Mouse (Mus musculus) midbrain, postnatal 0 days (tissue): Measurements from ENCODE around the gene Nolc1. TPM values are rescaled to one million over a fixed set of nuclear protein-coding genes. Genes with fewer than 3 reads are reported as not detected.

ENCODE experiments used
- ATAC-seq: fragments of 200-750 bp; cut with Nextera tagmentation; 2 replicates; pipeline ENCODE4 v1.8.0; 2017; ENCODE audit warnings: moderate number of reproducible peaks, mild to moderate bottlenecking, moderate TSS enrichment, moderate library complexity; ENCODE audit not compliant: low FRiP score
- DNase-seq: peaks from one replicate; pipeline ENCODE4 v3.0.0-alpha.2; 2015; ENCODE audit warnings: low spot score
- H3K27ac ChIP-seq: fragments of 300-500 bp; sonication (generic); 2 replicates; pipeline ENCODE4 v1.5.1; 2014; ENCODE audit warnings: low read depth, mild to moderate bottlenecking, low read length, mixed read lengths
- H3K27me3 ChIP-seq: fragments of 300-500 bp; sonication (generic); 2 replicates; pipeline ENCODE4 v1.6.1; 2014; ENCODE audit warnings: low read length, control low read depth, mixed read lengths; ENCODE audit not compliant: insufficient read depth
- H3K36me3 ChIP-seq: fragments of 300-500 bp; sonication (generic); 2 replicates; pipeline ENCODE4 v1.6.1; 2014; ENCODE audit warnings: low read length, control low read depth, mixed read lengths; ENCODE audit not compliant: insufficient read depth
- H3K4me1 ChIP-seq: fragments of 300-500 bp; sonication (generic); 2 replicates; pipeline ENCODE4 v1.6.1; 2014; ENCODE audit warnings: mild to moderate bottlenecking, control low read depth, antibody characterized with exemption, low read length, mixed read lengths; ENCODE audit not compliant: insufficient read depth
- H3K4me2 ChIP-seq: fragments of 300-500 bp; sonication (generic); 2 replicates; pipeline ENCODE4 v1.6.1; 2014; ENCODE audit warnings: low read depth, mild to moderate bottlenecking, low read length, mixed read lengths; ENCODE audit not compliant: poor library complexity, severe bottlenecking
- H3K4me3 ChIP-seq: fragments of 300-500 bp; sonication (generic); 2 replicates; pipeline ENCODE4 v1.5.1; 2014; ENCODE audit warnings: low read depth, mild to moderate bottlenecking, low read length, moderate library complexity
- H3K9ac ChIP-seq: fragments of 300-500 bp; sonication (generic); replicated peaks from 2 replicates; pipeline ENCODE4 v1.6.1; 2014; ENCODE audit warnings: mild to moderate bottlenecking, low read length, moderate library complexity, mixed read lengths; ENCODE audit not compliant: poor library complexity, severe bottlenecking
- H3K9me3 ChIP-seq: fragments of 300-500 bp; sonication (generic); 2 replicates; pipeline ENCODE4 v1.6.1; 2016; ENCODE audit warnings: low read length, control low read depth
- CTCF ChIP-seq: IDR thresholded peaks from 2 replicates; pipeline ENCODE4 v1.5.1; 2016; ENCODE audit warnings: antibody characterized with exemption, mild to moderate bottlenecking
- WGBS: fragments of 180-500 bp; shearing (Covaris S2); extraction: QIAGEN DNeasy Blood & Tissue Kit; methylation state at CpG from one replicate; pipeline ENCODE4 v1.1.7; 2014; 5-methylcytosine and 5-hydroxymethylcytosine counted together
- polyA plus RNA-seq: library from polyadenylated mRNA; unstranded; fragments of >200 nt; fragmentation: Nextera tagmentation; extraction: Ambion mirVana; gene quantifications from 2 replicates; pipeline ENCODE4 v1.2.1, GENCODE M21; 2015
- total RNA-seq: library from RNA; depleted of rRNA; stranded (reverse); fragments of >200 nt; gene quantifications from 2 replicates; pipeline ENCODE4 v1.2.3, GENCODE M21; 2014

The Nolc1 gene
- total and polyA plus RNA-seq, 2 experiments from 2014 or later, result 26.0 to 63.5 TPM

- no peak overlapping the region for H3K9ac ChIP-seq
- peaks cover 26% of the 10 kb centered on the region for H3K36me3 ChIP-seq
- H3K4me3 ChIP-seq, result no peak overlapping the region
- no peak overlapping the region for H3K27ac ChIP-seq
- no peak overlapping the region for H3K4me2 ChIP-seq
- no peak for ATAC-seq
- H3K27me3 ChIP-seq, result no peaks in the 10 kb centered on the region
- no peaks in the 10 kb centered on the region for H3K9me3 ChIP-seq
- DNase-seq, result no peak
- 87% methylated on average over 7 of the region's 7 CpGs for WGBS
- no peak for TF ChIP-seq CTCF
- peaks cover 8% of the 10 kb centered on the region for H3K4me1 ChIP-seq
Observed at GRCm38 (mm10) chr19:46073285-46073684, 2.4 kb upstream of the Nolc1 start.

GRCm38 (mm10) chr19:46074266-46074665 lies 1.4 kb upstream of the Nolc1 start:
- Histone ChIP-seq H3K4me1 (peaks cover 8% of the 10 kb centered on the region), H3K4me3 (no peak overlapping the region), H3K27me3 (no peaks in the 10 kb centered on the region), H3K9me3 (no peaks in the 10 kb centered on the region), H3K4me2 (no peak overlapping the region), H3K36me3 (peaks cover 25% of the 10 kb centered on the region), H3K27ac (no peak overlapping the region), H3K9ac (no peak overlapping the region)
- WGBS, result 91% methylated on average over 5 of the region's 5 CpGs
- no peak for TF ChIP-seq CTCF
- DNase-seq, result no peak
- no peak for ATAC-seq

- Histone ChIP-seq H3K27ac (no peak overlapping the region), H3K9me3 (no peaks in the 10 kb centered on the region), H3K4me3 (no peak overlapping the region), H3K36me3 (peaks cover 42% of the 10 kb centered on the region), H3K27me3 (no peaks in the 10 kb centered on the region), H3K4me2 (no peak overlapping the region), H3K4me1 (peaks cover 8% of the 10 kb centered on the region), H3K9ac (no peak overlapping the region)
- no peak for TF ChIP-seq CTCF
- ATAC-seq (no peak), DNase-seq (no peak)
- WGBS, result 61% methylated on average over 3 of the region's 3 CpGs
Observed at GRCm38 (mm10) chr19:46078535-46078934, 2.9 kb downstream of the Nolc1 start.

GRCm38 (mm10) chr19:46085185-46085584 lies 9.5 kb downstream of the Nolc1 start:
- Histone ChIP-seq H3K9me3 (no peaks in the 10 kb centered on the region), H3K27me3 (no peaks in the 10 kb centered on the region), H3K36me3 (peaks cover 52% of the 10 kb centered on the region), H3K4me3 (no peak overlapping the region), H3K27ac (no peak overlapping the region), H3K4me2 (no peak overlapping the region), H3K4me1 (no peaks in the 10 kb centered on the region), H3K9ac (no peak overlapping the region)
- no peak for ATAC-seq
- DNase-seq, result no peak
- 97% methylated on average over 8 of the region's 8 CpGs for WGBS
- no peak for TF ChIP-seq CTCF

GRCm38 (mm10) chr19:46086337-46086736 lies 10.7 kb downstream of the Nolc1 start:
- Histone ChIP-seq H3K9ac (no peak overlapping the region), H3K9me3 (no peaks in the 10 kb centered on the region), H3K36me3 (peaks cover 40% of the 10 kb centered on the region), H3K4me3 (no peak overlapping the region), H3K4me2 (no peak overlapping the region), H3K27me3 (no peaks in the 10 kb centered on the region), H3K27ac (no peak overlapping the region), H3K4me1 (no peaks in the 10 kb centered on the region)
- ATAC-seq (no peak), DNase-seq (peak; percentile 83)
- peak; percentile 85 for TF ChIP-seq CTCF
- WGBS, result 59% methylated on average over 3 of the region's 3 CpGs

GRCm38 (mm10) chr19:46087871-46088270 lies 12.2 kb downstream of the Nolc1 start:
- 82% methylated on average over 7 of the region's 7 CpGs for WGBS
- ATAC-seq (no peak), DNase-seq (no peak)
- no peaks in the 10 kb centered on the region for H3K9me3 ChIP-seq
- no peak for TF ChIP-seq CTCF
- H3K4me1 ChIP-seq, result no peaks in the 10 kb centered on the region
- H3K27me3 ChIP-seq, result no peaks in the 10 kb centered on the region
- no peak overlapping the region for H3K4me3 ChIP-seq
- H3K27ac ChIP-seq, result no peak overlapping the region
- H3K9ac ChIP-seq, result no peak overlapping the region
- H3K36me3 ChIP-seq, result peaks cover 26% of the 10 kb centered on the region
- no peak overlapping the region for H3K4me2 ChIP-seq

- Histone ChIP-seq H3K4me2 (no peak overlapping the region), H3K9me3 (no peaks in the 10 kb centered on the region), H3K4me3 (no peak overlapping the region), H3K27ac (no peak overlapping the region), H3K36me3 (no peaks in the 10 kb centered on the region), H3K9ac (no peak overlapping the region), H3K4me1 (no peaks in the 10 kb centered on the region), H3K27me3 (no peaks in the 10 kb centered on the region)
- WGBS, result 90% methylated on average over 4 of the region's 4 CpGs
- no peak for TF ChIP-seq CTCF
- DNase-seq, result no peak
- no peak for ATAC-seq
Observed at GRCm38 (mm10) chr19:46091641-46092040, 16.0 kb downstream of the Nolc1 start.
